ENCODE assay signal across 29 mouse cellular contexts in genomic region chr7:143769461-143769860, GRCm38 (mm10). TPM values are rescaled to one million over a fixed set of nuclear protein-coding genes. Genes with fewer than 3 reads are reported as not detected.
DNase-seq lines count a peak whose midpoint lies in the region; ATAC-seq and TF ChIP-seq lines count a peak whose summit lies in the region.
"Had no signal": no experiment of that assay in that cellular context is flagged by ENCODE, and none has a peak within 500 bp of the region (broad histone marks: within the 10 kb centered on the region; RNA-seq: fewer than 3 reads in every experiment).

No protein-coding gene starts in this region.

- no peak overlapping the region for H3K9ac ChIP-seq in intestine, embryonic 16.5 days (ENCODE audit: low read depth, low read length)
- H3K9ac ChIP-seq in intestine, postnatal 0 days (ENCODE audit: low read depth, low read length), result no peak overlapping the region
- no peak overlapping the region for H3K9ac ChIP-seq in lung, embryonic 14.5 days
- H3K9ac ChIP-seq in ES-E14 (ENCODE audit: insufficient read depth, low read depth, low read length, poor library complexity, severe bottlenecking), result no peak overlapping the region
- H3K9ac ChIP-seq: embryonic facial prominence, embryonic 12.5 days; forebrain, embryonic 12.5 days; hindbrain, embryonic 15.5 days; midbrain, embryonic 15.5 days; neural tube, embryonic 12.5 days had no signal

- H3K27ac ChIP-seq in intestine, embryonic 16.5 days (ENCODE audit: low read length), result no peak overlapping the region
- H3K27ac ChIP-seq in intestine, postnatal 0 days (ENCODE audit: low read depth, low read length), result no peak overlapping the region
- no peak overlapping the region for H3K27ac ChIP-seq in lung, embryonic 14.5 days (ENCODE audit: low read depth)
- H3K27ac ChIP-seq in ES-E14 (ENCODE audit: insufficient read depth, low read depth, low read length, poor library complexity, severe bottlenecking), result no peak overlapping the region
- H3K27ac ChIP-seq: embryonic facial prominence, embryonic 12.5 days; forebrain, embryonic 12.5 days; heart, embryonic 10.5 days; hindbrain, embryonic 15.5 days; macrophage; midbrain, embryonic 15.5 days; neural tube, embryonic 12.5 days had no signal

- ATAC-seq in intestine, embryonic 16.5 days, result 0 out of 2 replicates have a peak, but pooled peaks have one; percentile 36
- no peak for ATAC-seq in intestine, postnatal 0 days
- peak; percentile 81; the same call in 1 of the 2 replicates for ATAC-seq in lung, embryonic 14.5 days (ENCODE audit: insufficient read depth)
- ATAC-seq: midbrain, embryonic 15.5 days had no signal

- H3K4me1 ChIP-seq in intestine, embryonic 16.5 days (ENCODE audit: control insufficient read depth, insufficient read depth, low read length), result peaks cover 4% of the 10 kb centered on the region
- H3K4me1 ChIP-seq in intestine, postnatal 0 days (replicated peaks; ENCODE audit: control insufficient read depth, insufficient read depth, low read length), result 0 out of 2 replicates have a peak, but pooled peaks cover 3% of the 10 kb centered on the region
- 0 out of 2 replicates have a peak, but pooled peaks cover 4% of the 10 kb centered on the region for H3K4me1 ChIP-seq in lung, embryonic 14.5 days (ENCODE audit: insufficient read depth)
- H3K4me1 ChIP-seq in ES-E14 (ENCODE audit: control insufficient read depth in 2 of 2, insufficient read depth in 2 of 2, low read length in 2 of 2, poor library complexity in 1 of 2), result no peaks in the 10 kb centered on the region
- H3K4me1 ChIP-seq: embryonic facial prominence, embryonic 12.5 days; forebrain, embryonic 12.5 days; heart, embryonic 10.5 days; hindbrain, embryonic 15.5 days; midbrain, embryonic 15.5 days; neural tube, embryonic 12.5 days had no signal

- peaks cover 5% of the 10 kb centered on the region; the same call in 1 of the 2 replicates for H3K27me3 ChIP-seq in intestine, embryonic 16.5 days (replicated peaks; ENCODE audit: control insufficient read depth, insufficient read depth, low read length)
- no peaks in the 10 kb centered on the region; the same call in 1 of the 2 replicates for H3K27me3 ChIP-seq in intestine, postnatal 0 days (replicated peaks; ENCODE audit: control insufficient read depth, insufficient read depth, low read length)
- H3K27me3 ChIP-seq in lung, embryonic 14.5 days (ENCODE audit: insufficient read depth, low read length), result peaks cover 7% of the 10 kb centered on the region

- 52% methylated on average over 1 of the region's 1 CpGs for WGBS in intestine, embryonic 16.5 days
- 29% methylated on average over 1 of the region's 1 CpGs for WGBS in intestine, postnatal 0 days
- 14% methylated on average over 1 of the region's 1 CpGs for WGBS in lung, embryonic 14.5 days

- TF ChIP-seq CTCF in intestine, postnatal 0 days (IDR thresholded peaks at IDR 0.05; ENCODE audit: low read depth), result no peak
- TF ChIP-seq CTCF in lung, embryonic 14.5 days (IDR thresholded peaks at IDR 0.05; ENCODE audit: low read depth), result no peak

- no peak overlapping the region for H3K4me3 ChIP-seq in intestine, embryonic 16.5 days (ENCODE audit: low read length)
- H3K4me3 ChIP-seq in intestine, postnatal 0 days (ENCODE audit: low read depth, low read length), result no peak overlapping the region
- H3K4me3 ChIP-seq in lung, embryonic 14.5 days (ENCODE audit: low read depth, low read length), result no peak overlapping the region
- no peak overlapping the region for H3K4me3 ChIP-seq in ES-E14 (ENCODE audit: insufficient read depth in 1 of 2, low read depth in 1 of 2, low read length in 2 of 2, poor library complexity in 1 of 2, severe bottlenecking in 1 of 2)
- H3K4me3 ChIP-seq: embryonic facial prominence, embryonic 12.5 days; forebrain, embryonic 12.5 days; heart, embryonic 10.5 days; hindbrain, embryonic 15.5 days; midbrain, embryonic 15.5 days; neural tube, embryonic 12.5 days had no signal

- in situ Hi-C loops in ES-E14 (cut with MboI; ENCODE audit: low sequenced_read_pairs in 2 of 2, unreplicated experiment in 2 of 2), result loop anchor here in 1 of 2 experiments (10.0 kb wide), 1 partner anchor 65 kb away; no protein-coding TSS in a partner anchor

- H3K9me3 ChIP-seq in intestine, embryonic 16.5 days (ENCODE audit: control insufficient read depth, low read length), result no peaks in the 10 kb centered on the region
- H3K9me3 ChIP-seq in intestine, postnatal 0 days (ENCODE audit: control insufficient read depth), result no peaks in the 10 kb centered on the region
- H3K9me3 ChIP-seq in lung, embryonic 14.5 days (ENCODE audit: low read depth, low read length), result no peaks in the 10 kb centered on the region
- no peaks in the 10 kb centered on the region for H3K9me3 ChIP-seq in ES-E14 (ENCODE audit: control insufficient read depth, insufficient read depth, low read depth, low read length)
- H3K9me3 ChIP-seq: embryonic facial prominence, embryonic 12.5 days; forebrain, embryonic 12.5 days; heart, embryonic 10.5 days; hindbrain, embryonic 15.5 days; midbrain, embryonic 15.5 days; neural tube, embryonic 12.5 days had no signal

- no peaks in the 10 kb centered on the region for H3K36me3 ChIP-seq in intestine, embryonic 16.5 days (ENCODE audit: control insufficient read depth, insufficient read depth, low read length)
- no peaks in the 10 kb centered on the region for H3K36me3 ChIP-seq in intestine, postnatal 0 days (ENCODE audit: control insufficient read depth, insufficient read depth)
- H3K36me3 ChIP-seq in lung, embryonic 14.5 days (ENCODE audit: insufficient read depth), result no peaks in the 10 kb centered on the region
- no peaks in the 10 kb centered on the region for H3K36me3 ChIP-seq in ES-E14 (ENCODE audit: control insufficient read depth, insufficient read depth, low read length, poor library complexity, severe bottlenecking)
- H3K36me3 ChIP-seq: embryonic facial prominence, embryonic 12.5 days; forebrain, embryonic 12.5 days; heart, embryonic 10.5 days; hindbrain, embryonic 15.5 days; midbrain, embryonic 15.5 days; neural tube, embryonic 12.5 days had no signal

- no peak overlapping the region for H3K4me2 ChIP-seq in intestine, embryonic 16.5 days (ENCODE audit: low read depth, low read length)
- H3K4me2 ChIP-seq in intestine, postnatal 0 days (replicated peaks; ENCODE audit: low read depth), result no peak overlapping the region
- H3K4me2 ChIP-seq in lung, embryonic 14.5 days, result no peak overlapping the region
- H3K4me2 ChIP-seq: embryonic facial prominence, embryonic 12.5 days; forebrain, embryonic 12.5 days; hindbrain, embryonic 15.5 days; midbrain, embryonic 15.5 days; neural tube, embryonic 12.5 days had no signal

- DNase-seq in lung, embryonic 14.5 days, result peak; percentile 67
- DNase-seq in lung, postnatal 4 days, result no peak
- no peak for DNase-seq in ES-E14 (ENCODE audit: low read depth, low spot score)
- DNase-seq in lung, postnatal 36 days, result peak; percentile 48
- no peak for DNase-seq in urinary bladder, postnatal 10 days (ENCODE audit: low spot score)
- DNase-seq: cerebellum, adult 18-20 months; cerebellum, postnatal 25 days; gastrocnemius, postnatal 36 days; heart, postnatal 4 days; layer of hippocampus, adult 9-11 months; right cerebral cortex, postnatal 25 days; spleen, adult 18-20 months; thymus, postnatal 14 days had no signal

TF ChIP-seq in ES-E14, 5 proteins besides CTCF, POLR2A, EP300 and RAD21:
- TF ChIP-seq CHD2 (IDR thresholded peaks at IDR 0.05; ENCODE audit: low read depth, low read length) (no peak), MAFK (IDR thresholded peaks at IDR 0.05; ENCODE audit: insufficient read depth, low read depth, low read length) (peak; percentile 50; the same call in 1 of the 2 replicates)

RNA-seq across cellular contexts. Expression of gene Mrgprg, which starts 2.7 kb away (rescaled TPM):
- not detected in 2 replicates for polyA plus RNA-seq in intestine, embryonic 16.5 days (2015; fragmentation: Nextera tagmentation; extraction: Ambion mirVana)
- polyA plus RNA-seq in intestine, postnatal 0 days (2015; fragmentation: Nextera tagmentation; extraction: Ambion mirVana), result not detected in 2 replicates
- polyA plus RNA-seq in lung, embryonic 14.5 days (2014; fragmentation: Nextera tagmentation; extraction: Ambion mirVana), result not detected in 2 replicates
- total RNA-seq in ES-E14 (2012; rRNA removed), result not detected in 2 replicates
- total RNA-seq: gastrocnemius, postnatal 36 days; heart, postnatal 4 days; left cerebral cortex, adult 18-20 months; left cerebral cortex, postnatal 36 days had no signal
- polyA plus RNA-seq: embryonic facial prominence, embryonic 12.5 days; forebrain, embryonic 12.5 days; heart, embryonic 16.5 days; hindbrain, embryonic 15.5 days; intestine, embryonic 14.5 days; kidney, embryonic 16.5 days; large intestine, adult 2 months; limb, embryonic 14.5 days; macrophage; midbrain, embryonic 15.5 days; neural tube, embryonic 12.5 days had no signal

RNA-seq across cellular contexts. Expression of gene Osbpl5, which starts 12.7 kb away (rescaled TPM):
- polyA plus RNA-seq in intestine, embryonic 16.5 days (2015; fragmentation: Nextera tagmentation; extraction: Ambion mirVana), result 26.4 and 29.0 TPM in 2 replicates
- polyA plus RNA-seq in intestine, postnatal 0 days (2015; fragmentation: Nextera tagmentation; extraction: Ambion mirVana), result 11.3 and 13.1 TPM in 2 replicates
- polyA plus RNA-seq in lung, embryonic 14.5 days (2014; fragmentation: Nextera tagmentation; extraction: Ambion mirVana), result 34.2 and 36.8 TPM in 2 replicates
- total RNA-seq in ES-E14 (2012; rRNA removed), result 7.6 and 13.6 TPM in 2 replicates

RNA-seq across cellular contexts. Expression of gene Mrgpre, which starts 14.8 kb away (rescaled TPM):
- 1.4 and 1.5 TPM in 2 replicates for polyA plus RNA-seq in intestine, embryonic 16.5 days (2015; fragmentation: Nextera tagmentation; extraction: Ambion mirVana)
- 1.0 and 1.5 TPM in 2 replicates for polyA plus RNA-seq in intestine, postnatal 0 days (2015; fragmentation: Nextera tagmentation; extraction: Ambion mirVana)
- polyA plus RNA-seq in lung, embryonic 14.5 days (2014; fragmentation: Nextera tagmentation; extraction: Ambion mirVana), result 1.5 and 1.9 TPM in 2 replicates
- total RNA-seq in ES-E14 (2012; rRNA removed), result 0.21 and 0.67 TPM in 2 replicates

RNA-seq across cellular contexts. Expression of gene Nadsyn1, which starts 53.2 kb away (rescaled TPM):
- polyA plus RNA-seq in intestine, embryonic 16.5 days (2015; fragmentation: Nextera tagmentation; extraction: Ambion mirVana), result 25.4 and 29.4 TPM in 2 replicates
- polyA plus RNA-seq in intestine, postnatal 0 days (2015; fragmentation: Nextera tagmentation; extraction: Ambion mirVana), result 24.8 and 26.4 TPM in 2 replicates
- polyA plus RNA-seq in lung, embryonic 14.5 days (2014; fragmentation: Nextera tagmentation; extraction: Ambion mirVana), result 6.7 and 9.5 TPM in 2 replicates
- total RNA-seq in ES-E14 (2012; rRNA removed), result 4.9 and 10.8 TPM in 2 replicates

RNA-seq across cellular contexts. Expression of gene Dhcr7, which starts 53.5 kb away (rescaled TPM):
- polyA plus RNA-seq in intestine, embryonic 16.5 days (2015; fragmentation: Nextera tagmentation; extraction: Ambion mirVana), result 98.0 and 105 TPM in 2 replicates
- polyA plus RNA-seq in intestine, postnatal 0 days (2015; fragmentation: Nextera tagmentation; extraction: Ambion mirVana), result 30.4 and 31.2 TPM in 2 replicates
- polyA plus RNA-seq in lung, embryonic 14.5 days (2014; fragmentation: Nextera tagmentation; extraction: Ambion mirVana), result 44.2 and 45.3 TPM in 2 replicates
- 38.5 and 52.1 TPM in 2 replicates for total RNA-seq in ES-E14 (2012; rRNA removed)

Comparison
In these comparisons a context has a peak if more than half of its experiments do, and no peak if none do; other contexts are left out.
1. DNase-seq: peak in lung, embryonic 14.5 days (single experiment) and lung, postnatal 36 days (single experiment); none in lung, postnatal 4 days (0 of 2), ES-E14 (single experiment) and urinary bladder, postnatal 10 days (single experiment).